Mouse (Mus musculus) ES-E14 (cell line): ENCODE results near the gene Ppp1r9b.

Source experiments
- MAFK ChIP-seq: IDR thresholded peaks from 2 replicates; pipeline ENCODE4 v1.6.1; 2014; ENCODE audit warnings: mild to moderate bottlenecking, low read depth, low read length, inconsistent platforms; ENCODE audit not compliant: insufficient read depth
- ZNF384 ChIP-seq: IDR thresholded peaks from 2 replicates; pipeline ENCODE4 v1.6.1; 2012; ENCODE audit warnings: low read depth, low read length, inconsistent platforms

DNA sequence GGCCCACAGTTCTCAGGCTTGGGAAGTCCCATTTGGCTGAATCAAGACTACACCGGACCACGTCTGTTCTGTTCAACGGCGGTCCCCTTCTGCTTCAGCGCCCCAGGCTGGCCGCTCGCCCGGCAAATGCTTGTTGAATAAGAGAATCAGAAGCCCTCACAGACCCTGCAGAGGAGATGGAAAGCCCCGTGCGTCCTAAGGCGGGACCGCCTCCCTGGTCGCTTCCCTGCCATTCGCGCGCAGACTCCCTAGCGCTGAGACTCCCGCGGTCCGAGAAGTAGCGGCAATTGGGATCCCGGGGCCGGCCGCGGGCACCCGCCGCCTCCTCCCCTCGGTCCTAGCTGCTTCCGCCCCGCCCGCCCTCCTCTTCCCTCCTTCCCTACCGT is 18.8 kb downstream of the Ppp1r9b start, which contains the start of gene Samd14:
- TF ChIP-seq MAFK (no peak), ZNF384 (no peak)
